Mouse (Mus musculus): ENCODE measurements around the gene Apoc2. TPM values are rescaled to one million over a fixed set of nuclear protein-coding genes. Genes with fewer than 3 reads are reported as not detected.

The Apoc2 gene
- polyA plus RNA-seq, 1 experiment from 2014 or later = not detected

DNA sequence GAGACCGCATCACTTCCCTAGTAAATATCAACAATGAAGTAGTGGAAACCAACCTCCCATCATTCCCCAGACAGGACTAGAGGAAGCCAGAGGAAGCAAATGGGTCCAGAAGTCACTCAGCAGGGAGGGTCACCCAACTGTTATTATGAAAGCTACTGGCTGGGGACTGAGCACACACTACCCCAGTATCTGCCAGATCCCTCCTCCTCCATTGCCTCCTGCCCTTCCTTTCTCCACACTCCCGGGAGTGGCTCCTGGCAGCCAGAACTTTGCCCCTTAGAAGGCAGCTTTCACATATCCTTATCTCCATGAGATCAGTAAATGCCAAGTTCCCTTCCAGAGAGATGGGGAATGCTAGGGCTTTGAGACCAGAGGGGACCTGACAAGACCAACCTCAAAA lies 54.3 kb downstream of the Apoc2 start:
- no peaks in the 10 kb centered on the region for H3K9me3 ChIP-seq
- no peak overlapping the region for H3K4me3 ChIP-seq
- peaks cover 7% of the 10 kb centered on the region; the same call in 1 of the 2 replicates for H3K4me1 ChIP-seq
- no peak overlapping the region for H3K9ac ChIP-seq
- H3K27ac ChIP-seq = no peak overlapping the region
- ATAC-seq (ENCODE audit: insufficient number of reproducible peaks, insufficient read depth, low FRiP score, low TSS enrichment, low read depth) = no peak
- H3K36me3 ChIP-seq = no peaks in the 10 kb centered on the region
- no peak overlapping the region for H3K4me2 ChIP-seq
- WGBS = 73% methylated on average over 2 of the region's 2 CpGs
- H3K27me3 ChIP-seq = peaks cover 12% of the 10 kb centered on the region

DNA sequence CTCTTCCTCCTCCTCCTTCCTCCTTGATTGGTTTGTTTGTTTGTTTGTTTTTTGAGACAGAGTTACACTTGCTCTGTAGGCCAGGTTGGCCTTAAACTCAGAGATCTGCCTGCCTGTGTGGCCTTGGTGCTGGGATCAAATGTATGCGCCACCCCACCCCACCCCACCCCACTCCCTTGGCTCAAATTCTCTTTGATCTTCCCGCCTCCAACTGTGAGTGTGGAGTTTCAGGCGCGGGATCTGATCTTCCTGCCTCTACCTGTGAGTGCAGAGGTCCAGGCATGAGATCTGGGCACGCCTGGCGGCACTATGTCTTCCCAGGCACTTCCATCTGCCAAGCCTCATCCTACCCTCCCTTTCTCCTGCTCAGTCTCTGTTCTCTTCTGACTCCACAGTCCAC lies 55.5 kb downstream of the Apoc2 start:
- H3K4me3 ChIP-seq = no peak overlapping the region
- 31% methylated on average over 6 of the region's 6 CpGs for WGBS
- ATAC-seq (ENCODE audit: insufficient number of reproducible peaks, insufficient read depth, low FRiP score, low TSS enrichment, low read depth) = no peak
- no peaks in the 10 kb centered on the region for H3K9me3 ChIP-seq
- H3K27ac ChIP-seq = no peak overlapping the region
- 0 out of 2 replicates have a peak overlapping the region, but pooled peaks have one; percentile 16 for H3K9ac ChIP-seq
- H3K4me2 ChIP-seq = no peak overlapping the region
- peaks cover 12% of the 10 kb centered on the region for H3K27me3 ChIP-seq
- H3K4me1 ChIP-seq = peaks cover 7% of the 10 kb centered on the region; the same call in 1 of the 2 replicates
- H3K36me3 ChIP-seq = no peaks in the 10 kb centered on the region

Other genes starting within 250 kb of the Apoc2 start
- gene Mark4, start 219.1 kb downstream of the Apoc2 start, polyA plus RNA-seq (2015; fragmentation: Nextera tagmentation; extraction: Ambion mirVana) = 10.2 and 12.4 TPM in 2 replicates
- gene Exoc3l2, start 214.6 kb downstream of the Apoc2 start, polyA plus RNA-seq (2015; fragmentation: Nextera tagmentation; extraction: Ambion mirVana) = 0.73 and 0.84 TPM in 2 replicates
- gene Bloc1s3, start 169.6 kb downstream of the Apoc2 start, polyA plus RNA-seq (2015; fragmentation: Nextera tagmentation; extraction: Ambion mirVana) = 2.3 and 2.7 TPM in 2 replicates
- gene Trappc6a, start 169.5 kb downstream of the Apoc2 start, polyA plus RNA-seq (2015; fragmentation: Nextera tagmentation; extraction: Ambion mirVana) = 60.2 and 64.1 TPM in 2 replicates
- 0.08 and 0.15 TPM in 2 replicates for gene Nkpd1, start 160.1 kb downstream of the Apoc2 start, polyA plus RNA-seq (2015; fragmentation: Nextera tagmentation; extraction: Ambion mirVana)
- gene Ppp1r37, start 114.9 kb downstream of the Apoc2 start, polyA plus RNA-seq (2015; fragmentation: Nextera tagmentation; extraction: Ambion mirVana) = 26.0 and 30.3 TPM in 2 replicates
- gene Zfp296, start 100.7 kb downstream of the Apoc2 start, polyA plus RNA-seq (2015; fragmentation: Nextera tagmentation; extraction: Ambion mirVana) = 0.67 and 0.83 TPM in 2 replicates
- 169 and 174 TPM in 2 replicates for gene Gemin7, start 100.3 kb downstream of the Apoc2 start, polyA plus RNA-seq (2015; fragmentation: Nextera tagmentation; extraction: Ambion mirVana)
- 61.2 and 73.9 TPM in 2 replicates for gene Clasrp, start 73.5 kb downstream of the Apoc2 start, polyA plus RNA-seq (2015; fragmentation: Nextera tagmentation; extraction: Ambion mirVana)
- 7.5 and 10.5 TPM in 2 replicates for gene Relb, start 48.5 kb downstream of the Apoc2 start, polyA plus RNA-seq (2015; fragmentation: Nextera tagmentation; extraction: Ambion mirVana)
- 69.8 and 74.7 TPM in 2 replicates for gene Clptm1, start 12.9 kb downstream of the Apoc2 start, polyA plus RNA-seq (2015; fragmentation: Nextera tagmentation; extraction: Ambion mirVana)
- gene Gm44805, start 3.5 kb upstream of the Apoc2 start, polyA plus RNA-seq (2015; fragmentation: Nextera tagmentation; extraction: Ambion mirVana) = 0.69 TPM in 1 of 2 replicates, not detected in the other
- gene Apoc4, start 3.5 kb upstream of the Apoc2 start, polyA plus RNA-seq (2015; fragmentation: Nextera tagmentation; extraction: Ambion mirVana) = 1.5 TPM in 1 of 2 replicates, not detected in the other
- 10.3 and 17.3 TPM in 2 replicates for gene Apoc1, start 14.7 kb upstream of the Apoc2 start, polyA plus RNA-seq (2015; fragmentation: Nextera tagmentation; extraction: Ambion mirVana)
- gene Apoe, start 21.2 kb upstream of the Apoc2 start, polyA plus RNA-seq (2015; fragmentation: Nextera tagmentation; extraction: Ambion mirVana) = 200 and 263 TPM in 2 replicates
- 112 and 139 TPM in 2 replicates for gene Tomm40, start 37.5 kb upstream of the Apoc2 start, polyA plus RNA-seq (2015; fragmentation: Nextera tagmentation; extraction: Ambion mirVana)
- 82.9 and 87.0 TPM in 2 replicates for gene Nectin2, start 72.5 kb upstream of the Apoc2 start, polyA plus RNA-seq (2015; fragmentation: Nextera tagmentation; extraction: Ambion mirVana)
- gene Bcam, start 93.1 kb upstream of the Apoc2 start, polyA plus RNA-seq (2015; fragmentation: Nextera tagmentation; extraction: Ambion mirVana) = 98.1 and 116 TPM in 2 replicates
- 8.1 and 10.4 TPM in 2 replicates for gene Cblc, start 118.9 kb upstream of the Apoc2 start, polyA plus RNA-seq (2015; fragmentation: Nextera tagmentation; extraction: Ambion mirVana)
- gene Bcl3, start 144.8 kb upstream of the Apoc2 start, polyA plus RNA-seq (2015; fragmentation: Nextera tagmentation; extraction: Ambion mirVana) = 2.2 and 3.6 TPM in 2 replicates
- 0.28 and 0.72 TPM in 2 replicates for gene Gm19345, start 174.1 kb upstream of the Apoc2 start, polyA plus RNA-seq (2015; fragmentation: Nextera tagmentation; extraction: Ambion mirVana)
- gene Ceacam16, start 183.4 kb upstream of the Apoc2 start, polyA plus RNA-seq (2015; fragmentation: Nextera tagmentation; extraction: Ambion mirVana) = not detected in 2 replicates
- gene Ceacam19, start 210.0 kb upstream of the Apoc2 start, polyA plus RNA-seq (2015; fragmentation: Nextera tagmentation; extraction: Ambion mirVana) = 0.25 and 0.48 TPM in 2 replicates
- gene Pvr, start 243.2 kb upstream of the Apoc2 start, polyA plus RNA-seq (2015; fragmentation: Nextera tagmentation; extraction: Ambion mirVana) = 12.0 and 12.9 TPM in 2 replicates

Data from embryonic facial prominence, embryonic 13.5 days (tissue).